ENCODE assay signal across 11 mouse cellular contexts in genomic region chr1:58291394-58292300, GRCm38 (mm10). TPM values are rescaled to one million over a fixed set of nuclear protein-coding genes. Genes with fewer than 3 reads are reported as not detected.
DNase-seq lines count a peak whose midpoint lies in the region; ATAC-seq and TF ChIP-seq lines count a peak whose summit lies in the region.
"Had no signal": no experiment of that assay in that cellular context is flagged by ENCODE, and none has a peak within 500 bp of the region (broad histone marks: within the 10 kb centered on the region; RNA-seq: fewer than 3 reads in every experiment).

No protein-coding gene starts in this region.

- TF ChIP-seq CTCF in liver, postnatal 0 days (IDR thresholded peaks at IDR 0.05; ENCODE audit: low read depth): no peak

- no peaks in the 10 kb centered on the region for H3K27me3 ChIP-seq in lung, embryonic 15.5 days
- no peaks in the 10 kb centered on the region for H3K27me3 ChIP-seq in liver, postnatal 0 days (ENCODE audit: insufficient read depth, low read length)
- H3K27me3 ChIP-seq: liver, embryonic 13.5 days; neural tube, embryonic 13.5 days had no signal

- no peak overlapping the region for H3K4me2 ChIP-seq in lung, embryonic 15.5 days
- H3K4me2 ChIP-seq in liver, postnatal 0 days (ENCODE audit: low read depth, low read length): no peak overlapping the region
- H3K4me2 ChIP-seq: liver, embryonic 13.5 days; neural tube, embryonic 13.5 days had no signal

- H3K9me3 ChIP-seq in lung, embryonic 15.5 days: no peaks in the 10 kb centered on the region
- no peaks in the 10 kb centered on the region for H3K9me3 ChIP-seq in liver, postnatal 0 days (ENCODE audit: low read length)
- H3K9me3 ChIP-seq: liver, embryonic 13.5 days; neural tube, embryonic 13.5 days had no signal

- H3K4me1 ChIP-seq in lung, embryonic 15.5 days: peaks cover 14% of the 10 kb centered on the region; the same call in 1 of the 2 replicates
- H3K4me1 ChIP-seq in liver, postnatal 0 days (ENCODE audit: insufficient read depth): no peaks in the 10 kb centered on the region
- H3K4me1 ChIP-seq: liver, embryonic 13.5 days; neural tube, embryonic 13.5 days had no signal

- TF ChIP-seq EP300 in liver, postnatal 0 days (IDR thresholded peaks at IDR 0.05; ENCODE audit: low read depth): no peak

- no peak overlapping the region for H3K4me3 ChIP-seq in lung, embryonic 15.5 days
- no peak overlapping the region for H3K4me3 ChIP-seq in liver, postnatal 0 days (ENCODE audit: low read depth, low read length)
- H3K4me3 ChIP-seq: liver, embryonic 13.5 days; neural tube, embryonic 13.5 days had no signal

- peak; percentile 51 for ATAC-seq in frontal cortex, adult (ENCODE audit: low TSS enrichment)
- ATAC-seq in lung, embryonic 15.5 days (ENCODE audit: borderline replicate concordance, extremely low read depth, low FRiP score, low TSS enrichment): peak; percentile 78
- ATAC-seq in hematopoietic stem cell, adult 5-6 weeks (replicated peaks in 1 of 2; ENCODE audit: insufficient read depth in 1 of 2, low FRiP score in 2 of 2, low TSS enrichment in 1 of 2, low read depth in 1 of 2, poor library complexity in 2 of 2, severe bottlenecking in 2 of 2): 0 out of 4 replicates have a peak, but pooled peaks have one; percentile 27 to 28
- ATAC-seq in liver, postnatal 0 days: no peak

- no peak overlapping the region for H3K9ac ChIP-seq in lung, embryonic 15.5 days
- H3K9ac ChIP-seq in liver, postnatal 0 days (replicated peaks): no peak overlapping the region
- H3K9ac ChIP-seq: liver, embryonic 13.5 days; neural tube, embryonic 13.5 days had no signal

- H3K36me3 ChIP-seq in lung, embryonic 15.5 days: no peaks in the 10 kb centered on the region
- no peaks in the 10 kb centered on the region for H3K36me3 ChIP-seq in liver, postnatal 0 days (replicated peaks; ENCODE audit: insufficient read depth, low read length)
- H3K36me3 ChIP-seq: liver, embryonic 13.5 days; neural tube, embryonic 13.5 days had no signal

- no peak for DNase-seq in frontal cortex, postnatal 10 days (ENCODE audit: low spot score in 2 of 2)
- no peak for DNase-seq in lung, postnatal 36 days
- DNase-seq in right cerebral cortex, postnatal 4 days: peak; percentile 46
- DNase-seq in thymus, postnatal 10 days (ENCODE audit: low spot score in 2 of 2): no peak
- no peak for DNase-seq in liver, postnatal 0 days
- DNase-seq: liver, embryonic 13.5 days had no signal

- H3K27ac ChIP-seq in lung, embryonic 15.5 days: peak overlapping the region; percentile 22; the same call in 1 of the 2 replicates
- no peak overlapping the region for H3K27ac ChIP-seq in liver, postnatal 0 days (ENCODE audit: low read depth)
- H3K27ac ChIP-seq: liver, embryonic 13.5 days; neural tube, embryonic 13.5 days had no signal

- WGBS in lung, embryonic 15.5 days: 40% methylated on average over 13 of the region's 13 CpGs
- 64% methylated on average over 13 of the region's 13 CpGs for WGBS in liver, postnatal 0 days (ENCODE audit: insufficient replicate concordance)

RNA-seq across cellular contexts. Expression of gene Aox2, which starts 13.5 kb away (rescaled TPM):
- polyA plus RNA-seq in lung, embryonic 15.5 days (2015; fragmentation: Nextera tagmentation; extraction: Ambion mirVana): 0.04 TPM in 1 of 2 replicates, not detected in the other
- 0.38 TPM in 1 of 2 replicates, not detected in the other for total RNA-seq in hematopoietic stem cell, adult 5-6 weeks (2017)
- 0.01 TPM in 2 replicates for polyA plus RNA-seq in liver, postnatal 0 days (2015; fragmentation: Nextera tagmentation; extraction: Ambion mirVana)
- polyA plus RNA-seq: heart, postnatal 0 days; liver, embryonic 13.5 days had no signal
